Mouse (Mus musculus): Measurements from ENCODE around the gene Alkbh7.

The Alkbh7 gene

DNA sequence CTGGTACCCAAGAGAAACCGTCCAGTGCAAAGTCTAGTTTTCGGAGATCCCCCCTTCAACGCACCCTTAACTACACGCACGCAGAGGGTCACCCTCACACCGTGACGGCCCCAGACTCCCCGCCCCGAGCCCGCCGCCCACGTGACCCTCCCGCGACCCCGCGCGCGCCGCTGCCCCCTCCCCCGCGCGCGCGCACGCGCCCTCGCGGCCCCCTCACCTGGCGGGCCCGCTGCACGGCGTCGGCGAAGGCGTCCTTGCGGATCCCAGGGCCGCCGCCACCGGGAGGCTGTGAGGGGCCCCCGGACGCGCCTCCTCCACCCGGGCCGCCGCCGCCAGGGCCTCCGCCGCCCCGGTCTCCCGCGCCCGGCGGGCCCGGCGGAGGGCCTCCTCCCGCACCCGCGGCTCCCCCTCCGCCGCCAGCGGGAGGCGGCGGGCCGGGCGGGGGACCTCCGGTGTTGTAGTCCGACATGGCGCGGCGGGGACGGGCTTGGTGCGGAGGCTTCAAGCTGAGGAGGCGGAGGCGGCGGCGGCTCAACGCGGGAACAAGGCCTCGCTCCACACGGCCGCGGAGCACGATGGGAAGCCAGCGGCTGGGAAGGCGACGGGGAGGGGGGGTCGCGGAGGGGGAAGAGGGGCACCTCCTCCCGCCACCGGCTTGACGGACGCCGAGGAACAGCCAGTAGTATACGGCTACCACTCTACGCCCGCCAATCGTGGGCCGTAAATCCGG is 34.0 kb downstream of the Alkbh7 start, which contains the start of gene Khsrp:
Gene Khsrp (minus strand): TSS at position 592 of the 730 bp plus-strand sequence.
- DNase-seq (ENCODE audit: low spot score in 2 of 2), result peak in 1 of 2 experiments; percentile 36

DNA sequence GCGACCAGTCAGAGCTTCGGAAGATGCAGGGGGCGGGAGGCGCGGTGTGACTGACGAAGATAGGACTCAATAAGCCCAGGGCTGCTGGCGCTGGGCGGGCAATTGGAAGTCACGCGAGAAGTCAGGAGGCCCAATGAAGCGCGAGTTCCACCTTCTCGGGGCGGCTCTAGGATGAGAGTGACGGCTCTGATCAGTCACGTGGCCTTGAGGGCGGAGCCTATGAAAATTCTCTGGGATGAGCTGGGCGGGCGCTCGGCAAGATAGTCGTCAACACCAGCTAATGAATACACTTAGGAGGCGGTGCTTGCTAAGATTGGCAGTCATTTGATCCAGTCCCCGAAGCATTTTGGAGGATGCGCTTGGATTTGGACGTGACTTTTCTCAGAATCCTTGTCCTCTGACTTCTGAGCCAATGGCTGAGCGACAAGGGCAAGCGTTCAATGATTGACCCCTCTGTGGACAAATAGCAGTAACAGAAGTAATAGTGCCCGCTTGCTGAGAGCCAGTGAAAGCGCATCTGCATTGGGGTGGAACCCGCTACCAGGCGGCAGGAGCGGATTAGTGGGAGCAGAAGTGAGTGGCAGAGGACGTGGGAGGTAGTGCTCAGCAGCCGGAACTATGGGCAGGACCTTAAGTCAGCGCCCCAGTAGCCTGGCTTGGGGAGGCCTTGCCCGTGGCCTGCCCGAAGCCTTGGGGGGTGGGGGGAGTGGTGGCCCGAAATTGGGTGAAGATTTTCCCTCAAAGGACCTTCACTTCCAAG is 34.7 kb downstream of the Alkbh7 start:
- DNase-seq (ENCODE audit: low spot score in 2 of 2), result peak; percentile 100

DNA sequence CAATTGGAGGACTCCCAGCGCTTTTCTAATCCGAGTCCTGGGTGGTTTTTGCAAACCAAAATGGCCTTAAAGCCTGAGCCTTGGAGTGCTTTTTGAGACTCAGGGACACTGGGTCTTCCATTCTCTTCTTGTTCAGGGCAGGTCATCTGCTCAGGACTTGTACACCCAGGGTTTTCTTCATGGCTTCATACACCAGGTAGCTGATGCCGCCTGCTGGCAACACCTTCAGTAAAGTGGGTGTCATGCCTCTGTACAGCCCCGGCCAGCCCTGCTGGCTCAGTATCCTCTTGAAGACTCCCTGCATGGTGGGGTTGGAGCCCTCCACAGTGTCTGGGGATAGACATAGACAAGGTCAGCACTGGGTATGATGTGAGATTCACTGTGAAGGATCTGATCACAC is 35.7 kb downstream of the Alkbh7 start:
- DNase-seq (ENCODE audit: low spot score in 2 of 2), result no peak

DNA sequence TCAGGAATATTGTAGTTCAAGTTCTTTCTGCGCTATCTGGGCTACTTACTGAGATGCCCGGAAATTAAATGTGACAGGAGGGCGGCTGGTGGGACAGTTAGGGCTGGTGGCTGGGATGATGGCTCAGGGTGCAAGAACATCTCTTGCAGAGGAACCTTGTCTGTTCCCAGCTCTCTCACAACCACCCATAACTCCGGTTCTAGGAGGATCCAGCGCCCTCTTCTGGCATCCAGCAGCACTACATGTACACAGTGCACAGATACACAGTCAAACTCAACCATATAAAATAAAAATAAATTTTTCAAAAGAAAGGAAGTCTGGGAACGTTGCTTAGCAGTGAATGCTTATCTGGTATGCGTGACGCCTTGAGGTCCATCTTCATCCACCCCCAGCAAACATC is 41.8 kb downstream of the Alkbh7 start:
- no peak for DNase-seq (ENCODE audit: low spot score in 2 of 2)

DNA sequence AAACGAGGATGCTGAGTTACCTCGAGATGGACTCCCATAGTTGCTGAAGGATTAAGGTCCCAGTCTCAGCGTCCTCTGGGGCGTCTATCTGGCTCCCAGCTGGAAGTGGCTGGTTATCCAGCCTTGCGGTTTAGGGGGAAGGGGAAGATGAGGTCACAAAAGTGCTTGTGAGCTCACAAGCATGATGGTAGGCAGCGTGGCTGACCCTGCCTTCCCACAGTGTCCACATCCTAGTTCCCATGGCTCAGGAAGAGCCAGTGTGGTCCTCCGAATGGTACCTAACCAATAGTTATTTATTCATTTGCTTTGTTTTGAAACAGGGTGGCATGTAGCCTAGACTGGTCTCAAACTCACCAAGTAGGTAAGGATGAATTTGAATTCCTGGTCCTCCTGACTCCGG is 44.4 kb downstream of the Alkbh7 start, which contains the start of gene Slc25a41:
Gene Slc25a41 (minus strand): TSS at position 101 of the 400 bp plus-strand sequence.
- no peak for DNase-seq (ENCODE audit: low spot score in 2 of 2)

DNA sequence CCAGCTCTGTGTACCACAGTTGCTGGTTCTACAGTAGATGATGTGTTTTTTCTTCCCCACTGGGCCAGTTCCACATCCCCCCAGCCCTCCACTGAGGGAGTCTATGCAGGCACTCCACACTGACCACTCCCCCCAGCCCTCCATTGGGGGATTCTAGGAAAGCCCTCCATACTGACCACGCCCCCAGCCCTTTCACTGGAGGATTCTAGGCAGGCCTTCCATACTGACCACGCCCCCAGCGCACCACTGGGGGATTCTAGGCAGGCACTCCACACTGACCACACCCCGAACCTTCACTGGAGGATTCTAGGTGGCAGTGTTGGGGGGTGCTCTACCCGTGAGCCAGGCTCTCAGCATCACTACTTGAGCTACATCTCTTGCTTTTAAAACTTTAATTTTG is 50.3 kb downstream of the Alkbh7 start:
- no peak for DNase-seq (ENCODE audit: low spot score in 2 of 2)

DNA sequence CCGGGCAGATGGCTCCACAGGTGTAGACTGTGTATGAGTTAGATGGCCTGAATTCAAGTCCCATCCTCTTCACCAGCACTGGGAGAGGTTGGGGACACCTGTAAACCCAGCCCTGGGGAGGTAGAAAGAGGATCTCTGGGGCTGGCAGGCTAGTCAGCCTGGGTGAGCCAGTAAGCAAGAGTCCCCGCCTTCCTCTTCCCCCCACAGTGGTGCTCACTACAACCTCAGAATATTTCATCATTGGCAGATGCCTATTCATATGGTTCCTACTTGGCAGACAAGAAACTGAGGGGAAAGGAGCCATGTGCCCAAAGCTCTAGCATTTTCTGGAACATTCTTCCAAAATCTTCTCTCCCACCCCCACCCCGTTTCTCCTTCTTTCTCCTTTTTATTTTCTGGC is 51.7 kb downstream of the Alkbh7 start:
- no peak for DNase-seq (ENCODE audit: low spot score in 2 of 2)

Data from spleen, postnatal 36 days (tissue).